Mouse (Mus musculus): Measurements from ENCODE around the gene Trh. TPM values are rescaled to one million over a fixed set of nuclear protein-coding genes. Genes with fewer than 3 reads are reported as not detected.

Gene Trh
- 1 to 10 TPM; 1.0 to 1.7 TPM for total RNA-seq (2021)
- long read RNA-seq, result 0 reads

DNA sequence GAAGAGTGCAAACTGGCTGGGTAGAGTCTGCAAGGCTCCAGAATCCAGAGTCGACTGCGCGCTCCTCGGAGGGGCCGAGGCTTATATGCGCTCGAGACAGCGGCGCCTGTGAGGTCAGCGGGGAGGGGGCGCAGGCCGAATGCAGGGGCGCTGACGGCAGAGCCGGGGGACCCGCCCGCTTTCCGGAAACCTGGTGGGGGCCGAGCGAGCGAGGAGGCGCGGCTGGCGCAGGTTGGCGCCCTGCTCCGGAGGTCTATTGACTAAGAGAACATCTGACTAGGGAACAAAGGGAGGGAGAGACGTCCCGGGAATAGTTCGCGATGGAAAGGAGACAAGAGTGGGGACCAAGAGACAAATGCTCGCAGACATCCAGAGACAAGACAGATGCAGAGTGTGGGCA lies at the start of gene Trh:
Gene Trh, minus strand, starts transcription at position 60 of the 400 bp plus-strand sequence.
- DNase-seq (ENCODE audit: low spot score in 2 of 2), result no peak

DNA sequence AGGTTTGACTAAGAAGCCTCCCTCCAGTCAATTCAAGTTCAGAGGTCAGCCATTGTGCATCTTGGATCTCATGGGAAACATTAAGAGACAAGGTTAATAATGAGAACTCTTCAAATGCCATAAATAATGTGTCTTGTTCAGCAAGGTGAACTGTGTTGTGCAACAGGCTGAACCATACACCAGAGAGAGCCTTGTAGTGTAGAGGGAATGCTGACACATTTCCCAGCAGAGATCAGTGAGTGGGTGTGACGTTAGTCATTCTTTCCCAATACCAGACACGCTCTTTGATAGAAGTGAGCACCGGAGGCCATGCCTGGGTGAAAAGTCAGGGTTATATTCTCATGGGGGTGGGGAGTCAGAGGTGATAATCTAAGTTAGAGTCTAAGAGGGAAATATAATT lies 46.4 kb upstream of the Trh start:
- DNase-seq (ENCODE audit: low spot score in 2 of 2), result no peak

DNA sequence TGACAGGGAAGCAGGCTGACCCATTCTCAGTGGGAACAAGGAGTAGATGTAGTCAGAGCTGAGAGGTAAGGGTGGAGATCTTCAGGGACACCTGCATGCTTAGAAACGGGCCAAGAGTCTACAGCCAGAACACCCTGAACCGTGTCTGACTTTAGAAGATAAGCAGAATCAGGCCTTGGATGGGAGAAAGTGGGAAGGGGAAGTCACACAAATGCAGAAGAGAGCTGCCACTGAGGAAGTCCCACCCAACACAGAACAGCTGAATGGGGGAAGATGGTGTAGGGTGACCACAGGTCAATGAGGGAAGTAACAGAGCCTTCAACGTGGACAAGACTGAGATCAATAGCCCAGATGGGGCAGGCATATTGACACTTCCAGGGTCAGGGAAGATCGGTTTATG lies 42.4 kb upstream of the Trh start:
- no peak for DNase-seq (ENCODE audit: low spot score in 2 of 2)

DNA sequence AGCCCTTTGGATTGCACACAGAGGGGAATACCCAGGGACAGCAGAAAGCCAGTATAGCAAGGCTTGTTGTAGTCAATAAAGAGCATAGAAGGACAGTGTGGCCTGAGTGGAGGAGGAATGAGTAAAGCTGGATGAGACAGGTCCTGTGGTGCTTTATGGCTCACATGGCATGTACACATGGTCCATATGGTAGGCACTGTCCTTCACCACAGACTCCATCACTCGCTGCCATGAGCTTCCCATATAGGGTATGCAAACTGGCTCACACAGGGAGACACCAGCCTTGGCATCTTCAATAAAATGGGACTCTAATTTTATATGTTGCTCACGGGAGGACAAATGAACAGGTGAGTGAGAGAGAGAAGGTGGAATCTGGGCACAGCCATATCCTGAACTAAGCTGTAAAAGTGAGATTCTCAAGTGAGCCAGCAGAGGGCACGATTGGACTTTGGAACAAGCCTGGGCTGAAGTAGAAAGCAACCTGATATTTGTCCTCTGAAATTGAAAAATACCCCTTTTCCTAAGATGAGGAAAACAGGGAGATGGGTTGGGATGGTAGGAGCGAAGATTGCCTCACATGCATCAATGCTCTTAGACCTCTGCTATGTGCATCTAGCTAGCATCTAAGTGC lies 41.9 kb upstream of the Trh start:
- peak; percentile 47 to 86 for DNase-seq (ENCODE audit: low spot score in 2 of 2)

DNA sequence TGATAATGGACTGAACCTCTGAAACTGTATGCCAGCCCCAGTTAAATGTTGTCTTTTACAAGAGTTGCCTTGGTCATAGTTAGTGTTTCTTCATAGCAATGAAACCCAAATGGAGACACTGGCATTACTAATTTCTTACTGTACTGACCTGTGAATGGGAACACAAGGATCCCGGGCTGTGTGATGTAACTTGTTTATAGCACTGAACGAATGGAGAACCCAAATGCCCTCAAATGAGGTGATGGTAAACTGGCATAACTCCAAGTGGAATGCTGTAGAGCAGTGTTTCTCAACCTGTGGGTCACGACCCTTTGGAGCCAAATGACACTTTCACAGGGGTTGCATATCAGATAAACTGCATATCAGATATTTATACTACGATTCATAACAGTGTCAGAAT lies 41.1 kb upstream of the Trh start:
- no peak for DNase-seq (ENCODE audit: low spot score in 2 of 2)

DNA sequence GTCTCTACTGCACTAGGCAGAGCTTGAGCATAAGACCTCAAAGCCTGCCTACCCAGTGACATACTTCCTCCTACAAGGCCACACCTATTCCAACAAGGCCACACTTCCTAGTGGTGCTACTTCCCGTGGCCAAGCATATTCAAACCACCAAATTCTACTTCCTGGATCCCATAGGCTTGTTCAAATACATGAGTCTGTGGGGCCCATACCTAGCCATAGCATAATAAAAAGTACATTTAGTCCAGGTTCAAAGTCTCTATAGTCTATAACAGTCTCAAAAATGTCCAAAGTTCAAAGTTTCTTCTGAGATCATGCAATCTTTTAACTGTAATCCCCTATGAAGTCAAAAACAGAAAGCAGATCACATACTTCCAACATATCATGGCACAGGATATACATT lies 32.7 kb upstream of the Trh start:
- DNase-seq (ENCODE audit: low spot score in 2 of 2), result no peak

DNA sequence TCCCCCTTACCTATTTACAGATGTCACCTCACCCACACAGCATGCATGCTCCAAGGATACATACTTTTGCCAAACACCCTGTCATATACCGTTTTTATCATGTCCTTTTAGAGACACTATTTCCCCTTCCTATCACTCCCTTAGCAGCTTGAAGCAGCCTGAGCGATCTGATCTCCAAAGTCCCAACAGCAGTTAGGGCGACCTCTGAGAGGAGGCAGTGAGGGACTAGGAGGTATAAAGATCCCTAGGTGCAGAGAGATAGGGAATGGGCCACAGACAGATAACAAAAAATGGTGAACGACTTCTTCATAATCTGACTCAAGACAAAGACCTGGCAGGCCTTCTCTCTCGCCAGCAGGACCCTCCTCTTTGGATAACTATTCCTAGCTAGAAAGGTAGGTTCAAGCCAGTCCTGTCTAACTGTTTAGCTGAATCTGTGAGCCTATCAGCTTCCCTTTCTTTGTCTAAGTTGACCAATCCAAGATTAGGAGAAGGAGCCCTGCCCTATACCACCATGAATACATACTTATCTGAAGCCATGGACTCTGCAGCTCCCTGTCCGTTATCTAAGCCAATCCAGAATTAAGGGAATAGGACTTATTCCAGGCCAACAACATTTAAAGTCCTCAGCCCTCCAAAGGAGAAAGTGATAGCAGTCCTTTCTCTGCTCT lies 29.3 kb upstream of the Trh start:
- no peak for DNase-seq (ENCODE audit: low spot score in 2 of 2)

DNA sequence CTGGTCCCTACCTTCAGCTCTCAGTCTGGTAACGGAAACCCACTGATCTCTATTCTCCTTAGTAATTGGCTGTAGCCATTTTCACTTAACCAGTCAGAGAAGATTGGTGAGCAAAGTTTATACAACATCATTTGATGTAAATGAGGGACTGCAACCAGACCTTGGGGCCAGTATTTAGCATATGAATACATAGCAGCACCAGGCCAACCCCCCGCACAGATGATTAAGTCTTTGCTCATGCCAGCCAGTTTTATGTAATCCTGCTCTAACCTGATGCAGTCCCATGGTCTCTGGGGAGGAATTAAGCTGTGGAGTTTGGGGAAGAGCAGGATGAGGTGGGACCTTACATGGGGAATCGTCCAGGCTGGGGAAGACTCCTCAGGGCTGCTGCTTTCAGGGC lies 28.2 kb upstream of the Trh start:
- DNase-seq (ENCODE audit: low spot score in 2 of 2), result no peak

DNA sequence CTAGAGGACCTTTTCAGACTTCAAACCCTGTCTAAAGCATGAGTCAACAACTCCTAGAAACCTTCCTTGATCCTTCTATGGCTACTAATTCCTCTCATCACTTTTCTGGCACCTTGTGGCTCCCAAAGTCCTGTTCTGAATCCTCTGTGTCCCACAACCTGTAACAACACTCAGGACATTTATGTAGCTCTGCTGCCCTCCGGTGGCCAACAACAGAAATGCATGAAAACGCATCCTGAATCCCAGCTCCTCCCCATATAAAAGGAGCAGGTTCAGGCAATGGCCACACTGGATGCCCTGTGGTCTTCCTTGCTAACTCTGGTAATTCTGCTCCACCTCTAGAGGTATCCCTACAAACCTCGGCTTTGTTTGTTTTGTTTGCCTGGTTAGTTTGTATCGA lies 24.6 kb upstream of the Trh start:
- DNase-seq (ENCODE audit: low spot score in 2 of 2), result peak; percentile 57 to 77

DNA sequence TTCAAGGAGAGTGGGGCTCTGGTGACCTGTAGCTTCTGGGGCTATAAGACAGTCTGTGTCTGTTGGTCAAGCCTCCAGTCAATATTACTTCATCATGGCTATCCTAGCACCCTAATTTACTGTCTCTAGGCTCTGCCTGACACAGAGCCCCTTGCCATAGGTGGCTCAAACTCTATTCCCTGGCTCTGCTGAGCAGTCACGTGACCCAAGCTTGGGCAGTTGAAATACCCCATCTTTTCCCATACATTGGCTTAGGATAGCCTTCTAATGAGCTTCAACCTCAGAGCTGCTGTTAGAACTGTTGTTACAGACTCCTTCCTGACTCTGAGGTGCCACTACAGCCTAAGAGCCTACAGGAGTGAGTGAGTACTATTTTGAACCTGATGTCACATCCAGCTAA lies 23.6 kb upstream of the Trh start:
- DNase-seq (ENCODE audit: low spot score in 2 of 2), result no peak

DNA sequence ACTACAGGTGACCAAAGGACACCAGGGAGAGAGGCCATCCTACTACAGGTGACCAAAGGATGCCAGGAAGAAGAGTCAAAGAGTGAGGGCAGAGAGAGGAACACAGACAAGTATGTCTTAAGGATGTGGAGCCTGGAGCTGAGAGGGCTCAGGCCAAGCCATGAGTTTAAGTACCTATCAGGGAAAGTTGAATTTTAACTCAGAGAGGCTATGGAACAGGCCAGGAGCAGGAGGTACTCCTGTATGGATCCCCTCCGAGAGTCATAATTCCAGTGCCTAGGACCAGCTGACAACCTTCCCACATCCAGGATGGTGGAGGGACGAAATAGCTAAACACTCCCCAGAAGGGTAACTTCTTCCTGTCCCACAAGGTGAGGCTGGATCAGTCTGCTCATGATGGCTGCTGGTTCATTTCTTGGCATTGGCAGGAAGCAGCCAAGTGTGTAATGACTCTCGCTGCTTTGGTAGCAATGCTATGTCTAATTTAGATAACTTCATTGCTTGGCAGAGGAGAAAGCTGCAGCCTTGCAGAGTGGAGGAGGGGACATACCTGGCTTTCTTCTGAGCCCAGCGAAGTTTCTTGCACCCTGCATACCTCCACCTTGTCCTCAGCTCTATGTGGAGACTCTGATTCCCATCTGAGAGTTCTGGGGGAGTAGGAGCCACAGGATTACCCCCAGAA lies 16.9 kb upstream of the Trh start:
- no peak for DNase-seq (ENCODE audit: low spot score in 2 of 2)

DNA sequence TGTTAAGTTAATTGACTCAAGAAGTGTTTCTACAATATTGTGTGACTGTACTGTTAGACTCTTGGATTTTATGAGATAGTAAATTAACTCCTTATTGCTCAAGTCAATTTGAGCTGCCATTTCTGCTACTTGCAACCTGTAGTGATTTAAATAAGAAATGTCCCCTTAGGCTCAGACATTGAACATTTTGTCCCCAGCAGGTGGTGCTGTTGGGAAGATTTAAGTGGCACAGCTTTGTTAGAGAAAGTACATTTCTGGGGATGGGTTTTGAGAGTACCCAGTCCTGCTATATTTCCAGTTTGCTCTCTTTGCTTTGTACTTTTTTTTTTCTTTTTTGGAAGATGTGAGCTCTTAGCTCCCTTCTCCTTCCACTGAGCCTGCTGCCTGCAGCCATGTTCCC lies 10.9 kb upstream of the Trh start:
- no peak for DNase-seq (ENCODE audit: low spot score in 2 of 2)

DNA sequence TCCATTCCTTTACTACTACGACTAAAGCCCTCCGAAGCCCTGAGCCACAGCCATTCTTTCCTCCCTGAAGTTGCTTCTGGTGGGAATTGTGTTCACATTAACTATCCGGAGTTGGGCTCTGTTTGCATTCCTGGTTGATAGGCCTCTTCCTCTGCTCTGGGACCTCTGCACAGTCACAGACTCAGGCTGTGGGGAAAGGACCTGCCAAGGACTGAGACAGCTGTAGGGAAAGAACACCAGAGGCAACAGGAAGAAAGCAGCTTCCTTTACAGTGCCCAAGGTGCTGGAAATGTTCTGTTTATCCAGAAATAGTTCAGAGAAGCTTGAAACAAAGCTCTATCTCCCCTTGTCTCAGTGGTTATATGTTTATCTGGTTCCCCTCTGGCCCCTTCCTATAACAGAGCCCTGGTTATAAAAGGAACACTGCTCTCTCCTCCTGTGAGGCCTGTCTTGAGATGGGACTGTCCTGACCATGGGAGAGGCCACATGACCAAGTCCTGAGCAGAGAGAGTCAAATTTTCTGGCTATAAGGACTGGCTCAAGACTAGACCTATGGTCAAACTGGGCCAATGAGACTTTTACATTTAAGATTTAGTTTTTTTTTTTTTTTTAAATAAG lies 8.9 kb upstream of the Trh start:
- no peak for DNase-seq (ENCODE audit: low spot score in 2 of 2)

DNA sequence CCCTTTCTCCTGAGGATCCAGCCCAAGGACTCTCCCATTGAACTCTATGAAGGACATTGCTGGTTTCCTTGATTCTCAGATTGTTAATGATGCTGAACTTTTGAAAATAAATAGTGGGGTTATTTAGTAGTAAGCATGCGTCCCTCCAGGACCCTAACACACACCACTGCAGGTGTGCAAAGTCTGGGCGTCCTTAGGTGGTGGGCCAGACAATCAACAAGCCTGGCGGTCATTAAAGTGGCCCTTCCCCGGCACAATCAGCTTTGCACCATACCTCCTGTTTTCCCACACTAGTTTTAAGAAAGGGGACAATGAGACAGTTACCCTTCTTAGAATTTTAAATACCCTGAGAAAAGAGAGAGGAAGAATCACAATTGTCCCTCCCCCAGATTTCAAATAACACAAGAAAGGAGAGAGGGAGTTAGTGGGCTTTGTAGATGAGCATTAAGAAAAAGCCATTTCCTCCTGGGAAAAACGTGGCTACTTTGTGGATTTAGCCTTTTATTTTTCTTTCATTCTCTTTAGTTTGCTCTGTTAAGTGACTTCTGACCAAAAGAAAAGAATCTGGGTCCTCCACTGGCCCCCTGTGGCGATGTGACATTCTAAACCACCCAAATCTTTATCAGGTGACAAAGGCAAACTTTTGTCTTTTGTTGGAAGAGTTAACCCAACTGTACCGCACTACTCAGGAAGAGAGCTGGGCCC lies 2.9 kb upstream of the Trh start:
- no peak for DNase-seq (ENCODE audit: low spot score in 2 of 2)

DNA sequence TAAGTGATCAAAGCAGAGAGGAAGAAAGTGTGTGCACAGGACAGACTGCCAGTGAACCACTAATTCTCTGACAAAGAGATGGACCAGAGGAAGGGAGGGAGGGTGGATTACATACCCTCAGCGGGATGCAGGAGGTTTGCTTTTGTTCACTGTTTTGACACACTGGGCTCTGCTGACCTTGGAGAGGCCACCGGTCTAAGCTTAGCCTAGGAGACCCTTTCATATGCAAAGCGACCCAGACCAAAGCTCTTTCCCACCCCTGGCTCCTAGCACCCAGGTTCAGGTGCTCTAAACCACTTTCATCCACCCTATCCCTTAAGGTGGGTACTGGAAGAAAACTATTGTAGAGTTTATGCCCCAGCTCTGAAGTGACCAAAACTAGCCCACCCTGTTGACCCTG lies 1.9 kb upstream of the Trh start:
- no peak for DNase-seq (ENCODE audit: low spot score in 2 of 2)

DNA sequence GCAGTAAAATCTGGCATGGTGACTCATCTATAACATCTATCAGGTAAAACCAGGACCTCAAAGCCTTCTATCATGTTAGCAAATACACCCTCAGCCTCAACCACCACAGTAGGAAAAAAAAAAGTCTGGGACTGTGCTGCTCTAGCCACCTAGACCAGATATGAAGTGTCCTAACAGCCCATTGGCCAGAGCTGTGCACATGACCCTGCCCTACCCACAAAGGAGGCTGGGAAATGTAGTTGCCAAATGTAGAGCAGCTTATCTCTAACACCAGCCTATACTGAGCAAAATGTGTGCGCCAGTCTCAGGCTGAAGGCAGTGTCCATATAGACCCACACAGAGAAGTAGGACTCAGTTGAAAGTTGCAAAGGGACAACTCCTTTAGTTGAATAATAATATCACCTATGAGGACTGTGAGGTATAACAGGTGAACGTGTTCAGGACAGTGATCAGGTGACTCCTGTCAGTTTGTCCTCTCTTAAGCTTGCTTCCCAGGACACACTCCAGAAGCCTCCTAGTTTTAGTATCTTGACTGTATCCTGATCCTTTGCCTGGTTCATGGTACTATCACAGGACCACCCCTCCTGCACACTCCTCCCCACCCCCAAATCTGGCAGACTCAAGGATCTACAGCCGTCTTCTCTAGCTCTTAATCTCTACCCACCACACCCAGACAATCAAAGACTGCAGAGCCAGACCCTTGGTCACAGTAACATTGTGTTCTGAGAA lies 3.1 kb downstream of the Trh start:
- DNase-seq (ENCODE audit: low spot score in 2 of 2), result peak; percentile 14 to 58

DNA sequence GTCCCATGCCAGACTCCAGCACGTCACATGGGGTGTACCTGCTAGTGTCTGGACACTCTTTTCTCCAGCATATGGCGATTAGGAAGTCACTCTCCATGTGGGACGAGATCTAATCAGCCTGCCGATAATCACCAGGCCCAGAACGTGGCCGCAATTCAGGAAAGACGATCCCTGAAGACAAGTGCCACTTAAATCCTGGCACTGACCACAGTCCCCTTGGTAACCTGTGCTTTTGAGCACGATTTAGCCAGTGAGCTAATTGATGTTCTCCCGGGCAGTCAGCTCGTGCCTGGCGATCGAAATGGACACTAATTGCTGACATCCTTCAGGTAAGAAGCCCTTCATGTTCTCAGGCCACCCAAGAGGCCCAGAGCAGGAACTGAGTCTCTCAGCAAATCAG lies 9.4 kb downstream of the Trh start:
- DNase-seq (ENCODE audit: low spot score in 2 of 2), result no peak

DNA sequence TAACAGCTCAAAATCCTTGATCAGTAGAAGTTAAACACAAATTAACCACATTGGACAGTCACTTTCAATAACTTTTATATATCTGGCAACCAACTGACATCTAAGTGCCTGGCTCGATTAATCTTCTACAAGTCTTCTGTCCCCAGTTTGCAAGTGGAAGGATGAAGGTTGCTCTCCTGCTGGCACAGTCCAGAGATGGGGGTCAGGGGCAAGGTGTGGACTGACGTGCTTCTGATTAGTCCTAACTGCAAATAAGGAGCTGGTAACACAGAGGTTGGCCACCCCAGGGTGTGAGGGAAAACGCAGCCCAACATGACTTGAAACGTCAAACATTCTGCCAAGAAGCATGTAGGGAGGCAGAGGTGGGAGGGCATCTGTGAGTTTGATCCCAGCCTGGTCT lies 12.7 kb downstream of the Trh start:
- DNase-seq (ENCODE audit: low spot score in 2 of 2), result no peak

DNA sequence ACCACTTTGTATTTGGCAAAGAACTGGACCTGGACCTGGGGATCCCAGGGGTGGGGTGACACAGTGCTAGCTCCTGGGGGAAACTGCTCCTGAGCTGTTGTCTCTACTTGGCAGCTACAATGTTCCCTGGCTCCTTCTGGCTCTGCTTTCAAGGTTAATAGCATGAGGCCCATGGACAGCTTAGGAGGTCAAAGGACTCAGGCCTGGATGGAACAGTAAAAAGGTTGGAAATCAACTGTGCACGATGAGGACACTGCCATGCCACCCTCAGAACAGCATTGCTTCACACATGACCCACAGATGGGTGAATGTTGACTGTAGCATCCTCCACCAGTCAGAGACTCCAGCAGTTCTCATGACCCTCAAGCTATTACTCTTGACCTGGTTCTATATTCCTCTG lies 13.1 kb downstream of the Trh start:
- DNase-seq (ENCODE audit: low spot score in 2 of 2), result no peak

DNA sequence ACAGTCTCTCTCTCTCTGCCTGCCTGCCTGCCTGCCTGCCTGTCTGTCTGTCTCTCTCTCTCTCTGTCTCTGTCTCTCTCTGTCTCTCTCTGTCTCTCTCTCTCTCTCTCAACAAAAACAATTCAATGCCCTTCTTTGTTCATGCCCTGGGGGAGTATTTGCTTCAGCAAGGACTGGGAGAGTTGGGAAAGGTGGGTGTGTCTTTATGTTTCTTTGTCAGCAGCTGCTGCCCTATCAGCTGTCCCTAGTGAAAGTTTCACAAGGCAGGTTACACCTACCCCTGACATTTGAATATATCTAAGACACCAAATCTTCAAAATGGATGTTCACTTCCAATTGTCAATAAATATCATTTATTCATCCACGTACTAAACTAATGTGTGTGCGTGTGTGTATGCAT lies 14.9 kb downstream of the Trh start:
- DNase-seq (ENCODE audit: low spot score in 2 of 2), result no peak

DNA sequence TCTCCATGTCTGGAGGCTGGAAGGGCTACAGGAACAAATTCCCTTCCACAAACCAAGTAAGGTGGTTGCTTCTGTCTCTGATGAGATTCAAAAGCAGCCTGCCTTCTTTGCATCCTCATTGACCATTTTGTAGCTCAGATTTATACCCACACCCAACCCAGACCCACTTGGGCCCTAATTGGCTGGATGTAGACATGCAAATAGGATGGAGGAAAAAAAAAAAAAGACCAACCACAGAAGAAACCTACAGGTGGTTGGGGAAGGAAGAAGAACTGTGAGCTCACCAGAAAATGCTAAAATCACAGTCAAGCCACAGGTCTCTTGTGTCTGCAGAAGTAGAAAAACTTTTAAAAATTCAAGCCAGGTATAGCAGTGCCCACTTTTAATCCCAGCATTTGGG lies 15.3 kb downstream of the Trh start:
- no peak for DNase-seq (ENCODE audit: low spot score in 2 of 2)

All from layer of hippocampus, adult 18-20 months (tissue).